Mouse (Mus musculus) kidney, postnatal 14 days (tissue): ENCODE measurements around the gene Akap2.

ENCODE experiments used
- DNase-seq: peaks from one replicate; pipeline ENCODE4 v3.0.0; 2022; ENCODE audit warnings: mixed read lengths

Gene Akap2

DNA sequence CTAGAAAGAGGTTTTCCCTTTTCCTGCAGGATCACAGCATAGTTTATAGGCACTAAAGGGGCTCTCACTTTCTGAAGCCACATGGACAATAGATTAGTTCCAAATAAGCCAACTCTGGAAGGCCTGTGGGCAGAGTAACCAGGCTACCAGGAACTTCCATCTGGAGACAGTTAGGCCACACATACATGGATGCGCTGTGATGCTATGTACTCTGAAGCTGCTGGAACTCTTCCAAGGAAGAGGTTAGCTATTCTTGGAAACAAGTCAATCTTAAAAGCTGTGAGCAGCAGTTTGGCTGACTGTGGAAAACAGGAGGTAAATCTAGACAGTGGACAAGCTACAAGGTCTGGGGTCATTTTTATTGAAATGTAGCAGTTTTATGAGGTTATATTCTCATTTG, 46.9 kb downstream of the Akap2 start:
- DNase-seq, result peak; percentile 80

DNA sequence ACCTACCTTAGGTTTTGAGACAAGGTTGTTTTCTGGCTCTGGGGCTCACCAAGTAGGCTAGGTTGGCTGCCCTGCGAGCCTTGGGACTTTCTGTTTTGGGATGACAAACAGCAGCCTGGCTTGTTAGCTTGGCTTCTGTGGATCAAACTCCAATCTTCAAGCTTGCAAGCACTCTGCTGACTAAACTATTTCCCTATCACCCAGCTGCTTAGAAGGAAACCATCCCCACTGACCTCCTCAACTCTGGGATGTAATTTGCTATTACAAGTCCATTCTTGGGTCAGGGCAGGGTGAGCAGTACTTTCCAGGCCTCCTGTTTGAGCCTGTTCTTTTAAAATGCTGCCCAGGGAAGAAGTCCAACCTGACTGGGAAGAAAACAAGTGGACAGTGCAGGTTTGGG, 47.5 kb downstream of the Akap2 start:
- DNase-seq, result peak; percentile 77

- DNase-seq, result no peak
Observed at GRCm38 (mm10) chr4:57765806-57766205, 48.3 kb downstream of the Akap2 start.

DNA sequence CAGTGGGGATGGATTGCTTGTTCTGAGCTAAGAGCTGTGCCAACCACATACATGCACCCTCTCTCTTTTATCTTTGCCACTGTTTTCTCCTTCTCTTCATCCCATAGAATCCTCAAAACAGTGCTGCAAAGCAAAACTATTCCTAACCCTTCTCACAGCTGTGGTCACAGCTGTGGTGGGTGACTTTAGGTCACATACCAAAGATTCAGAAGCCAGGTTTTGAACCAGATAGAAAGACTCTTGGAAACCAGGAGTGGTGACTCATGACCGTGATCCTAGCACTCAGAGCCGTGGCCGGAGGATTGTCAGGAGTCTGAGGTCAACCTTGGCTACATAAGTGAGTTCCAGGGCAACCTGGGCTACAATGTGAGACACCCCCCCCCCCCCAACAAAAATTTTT, 51.5 kb downstream of the Akap2 start:
- no peak for DNase-seq

GRCm38 (mm10) chr4:57770185-57770823, 52.8 kb downstream of the Akap2 start:
- DNase-seq, result no peak

GRCm38 (mm10) chr4:57771558-57772219, 54.2 kb downstream of the Akap2 start:
- no peak for DNase-seq

DNA sequence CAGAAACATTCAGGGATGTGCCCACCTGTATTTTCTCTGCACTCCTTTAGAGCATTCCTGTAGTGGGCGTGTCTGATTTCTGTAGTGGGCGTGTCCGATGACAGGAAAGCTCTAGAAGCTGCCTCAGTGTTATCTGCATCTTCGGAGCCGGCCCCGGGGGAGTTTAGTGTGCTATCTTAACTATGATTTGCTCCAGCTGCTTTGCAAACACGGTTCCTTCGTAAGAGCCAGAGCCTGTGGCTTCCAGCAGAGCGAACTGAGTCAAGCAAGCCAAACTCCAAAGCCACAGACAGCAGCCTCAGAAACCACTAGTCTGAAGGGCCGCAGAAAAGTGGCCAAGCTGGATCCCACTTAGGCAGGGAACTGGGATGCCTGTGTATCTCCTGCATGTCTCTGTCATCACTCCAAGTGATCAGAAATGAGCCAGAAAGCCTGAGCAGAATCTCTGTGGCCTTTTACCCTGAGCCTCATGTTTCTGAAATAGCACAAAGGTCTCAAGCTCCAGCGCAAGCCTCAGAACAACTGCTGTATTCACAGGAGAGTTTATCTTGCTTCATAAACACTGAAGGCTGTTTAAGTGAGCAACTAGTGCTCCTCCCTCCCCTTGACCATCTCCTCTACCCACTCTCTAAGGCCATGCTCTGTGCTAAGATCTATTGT, 55.5 kb downstream of the Akap2 start:
- peak; percentile 60 for DNase-seq

DNA sequence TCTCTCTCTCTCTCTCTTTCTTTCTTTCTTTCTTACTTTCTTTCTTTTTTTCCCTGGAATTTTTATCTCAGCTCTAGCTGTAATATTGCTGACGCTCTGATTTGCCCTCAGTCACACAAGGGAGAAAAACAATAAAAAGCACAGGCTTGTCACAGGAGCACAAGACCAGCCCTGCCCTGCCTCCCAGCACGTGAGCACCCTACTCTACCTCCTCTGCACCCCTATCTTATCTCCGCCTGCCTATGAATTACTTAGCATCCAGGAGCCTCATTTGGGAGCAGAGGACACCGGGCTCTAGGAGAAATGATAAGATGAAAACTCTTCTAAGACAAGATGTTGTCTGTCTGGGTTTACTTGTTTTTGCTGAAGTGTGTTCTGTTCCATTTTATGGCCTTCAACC, 57.1 kb downstream of the Akap2 start:
- DNase-seq, result no peak

- DNase-seq, result no peak
Observed at GRCm38 (mm10) chr4:57775582-57775981, 58.1 kb downstream of the Akap2 start.

GRCm38 (mm10) chr4:57780403-57780802, 62.9 kb downstream of the Akap2 start:
- DNase-seq, result no peak

DNA sequence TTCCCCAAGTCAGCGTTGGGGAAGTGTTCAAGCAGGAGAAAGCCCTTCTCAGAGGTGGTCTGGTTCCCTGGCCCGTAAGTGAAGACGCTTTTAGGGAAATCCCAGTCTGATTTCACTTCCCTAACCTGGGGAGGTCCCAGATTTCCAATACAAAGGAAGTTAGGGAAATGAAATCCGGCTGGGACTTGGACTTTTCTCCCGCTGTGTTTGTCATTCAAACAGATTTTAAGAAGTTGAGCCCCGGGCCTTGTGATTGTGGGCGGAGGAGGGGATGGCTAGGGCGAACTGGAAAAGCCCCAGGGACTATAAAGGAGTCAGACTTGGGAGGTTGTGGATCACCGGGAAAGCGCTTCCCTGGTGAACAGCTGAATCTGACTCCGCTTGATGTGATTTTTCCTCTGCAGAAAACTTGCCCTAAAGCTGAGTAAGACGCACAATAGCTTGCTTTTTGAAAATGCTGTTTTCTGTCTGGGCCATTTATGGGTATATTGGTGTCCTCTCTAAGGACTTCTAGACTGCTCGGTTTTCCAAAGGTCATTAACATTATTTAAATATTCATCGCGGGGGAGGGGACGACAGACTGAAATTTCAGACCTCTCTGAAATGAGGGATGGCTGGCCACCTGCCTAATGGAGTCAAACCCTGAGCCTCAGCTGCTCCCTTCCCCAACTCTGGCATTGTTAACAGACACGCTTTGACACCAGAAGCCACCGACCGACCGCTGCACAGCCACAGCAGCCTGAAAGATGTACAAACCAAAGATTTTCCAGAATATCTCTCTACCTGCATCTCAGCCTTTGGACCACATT, 63.6 kb downstream of the Akap2 start:
- DNase-seq, result no peak

DNA sequence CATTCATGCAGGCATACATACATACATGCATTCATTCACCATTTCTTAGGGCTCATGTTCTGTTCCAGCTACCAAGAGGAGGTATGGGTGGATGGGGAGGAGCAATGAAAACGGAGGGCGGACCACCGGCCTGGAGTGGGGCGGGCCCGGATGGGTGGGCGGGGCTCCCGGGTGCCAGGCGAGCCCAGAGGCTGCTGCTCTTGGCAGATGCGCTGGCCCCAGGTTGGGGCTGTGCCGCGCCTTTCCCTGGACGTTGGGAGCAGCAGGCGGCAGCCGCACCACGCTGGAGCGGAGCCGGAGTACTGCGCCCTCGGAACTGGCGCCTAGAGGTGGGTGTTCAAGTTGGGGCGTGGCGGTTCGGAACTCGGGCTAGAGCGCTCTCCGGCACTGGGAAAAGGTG, 64.5 kb downstream of the Akap2 start:
- peak; percentile 89 for DNase-seq

GRCm38 (mm10) chr4:57782549-57783390, 65.3 kb downstream of the Akap2 start:
- peak; percentile 33 for DNase-seq

- DNase-seq, result no peak
Observed at GRCm38 (mm10) chr4:57783391-57783770, 65.9 kb downstream of the Akap2 start.

DNA sequence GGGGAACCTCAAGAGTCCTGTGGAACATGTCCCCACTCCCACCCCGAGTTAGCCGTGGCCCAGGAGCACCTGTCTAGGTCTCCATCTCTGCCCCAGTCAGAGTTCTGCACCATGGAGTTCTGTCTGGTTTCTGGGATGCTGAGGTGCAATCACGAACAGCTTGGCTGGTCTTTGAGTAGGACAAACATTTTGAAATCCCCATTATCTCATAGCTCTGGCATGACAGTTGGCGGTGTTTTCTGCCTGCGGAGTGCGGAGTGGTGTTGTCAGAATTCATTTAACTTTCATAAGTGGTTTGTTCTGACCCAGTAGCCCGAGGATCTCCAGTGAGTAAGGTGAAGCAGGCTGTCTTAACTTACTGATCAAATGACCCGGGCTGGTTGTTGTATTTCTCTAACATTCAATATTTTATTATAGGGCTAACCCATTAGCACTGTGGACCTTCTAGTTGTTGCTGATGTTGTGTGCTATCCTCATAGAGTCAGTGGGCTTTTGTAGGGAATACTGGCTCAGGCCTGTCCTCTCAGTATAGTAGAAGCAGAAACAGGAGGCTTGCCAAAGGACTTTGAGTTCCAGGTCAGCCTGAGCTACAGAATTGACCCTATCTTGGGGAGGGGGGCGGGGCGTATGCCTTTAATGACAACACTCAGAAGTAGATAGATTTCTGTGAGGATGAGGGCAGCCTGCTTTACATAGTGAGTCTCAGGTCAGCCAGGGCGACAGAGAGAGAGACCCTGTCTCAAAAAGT, 66.6 kb downstream of the Akap2 start:
- peak; percentile 52 for DNase-seq

DNA sequence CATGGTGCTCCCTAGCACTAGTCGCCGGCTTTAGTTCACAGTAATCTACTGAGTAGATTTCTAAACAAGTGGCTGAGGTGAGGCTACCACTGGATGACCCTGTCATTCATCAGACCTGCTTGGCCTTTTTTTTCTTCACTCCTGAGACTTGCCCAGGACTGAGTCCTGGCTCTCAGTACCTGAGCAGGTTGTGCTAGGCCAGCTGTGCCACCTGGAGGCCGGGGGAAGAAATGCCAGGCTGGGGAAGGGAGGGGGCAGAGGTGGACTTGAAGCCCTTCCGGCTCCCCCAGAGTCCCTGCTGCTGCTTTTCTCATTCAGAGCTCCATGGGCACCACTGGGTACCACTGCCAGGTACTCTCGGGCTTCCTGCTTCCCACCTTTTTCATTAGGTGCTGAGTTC, 71.3 kb downstream of the Akap2 start:
- peak; percentile 29 for DNase-seq

- DNase-seq, result no peak
Observed at GRCm38 (mm10) chr4:57789118-57789517, 71.7 kb downstream of the Akap2 start.

DNA sequence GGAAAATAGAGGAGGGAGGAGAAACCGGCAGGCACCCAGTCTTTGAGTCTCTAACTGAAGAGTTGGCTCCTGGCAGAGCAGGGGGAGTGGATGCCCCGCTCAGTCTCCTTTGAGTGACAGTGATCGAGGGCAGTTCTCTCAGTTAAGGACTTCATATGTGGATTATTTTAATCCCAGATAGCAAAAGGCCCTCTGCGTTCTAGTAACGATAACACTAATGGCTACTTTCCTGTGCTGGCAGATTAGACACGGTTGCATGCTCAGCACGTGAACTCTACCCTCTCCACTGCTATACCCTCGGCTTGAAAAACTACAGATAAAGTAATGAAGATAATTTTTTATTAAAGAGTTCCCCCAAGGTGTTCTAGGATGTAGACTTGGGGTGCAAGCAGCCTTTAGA, 76.5 kb downstream of the Akap2 start:
- DNase-seq, result no peak

- no peak for DNase-seq
Observed at GRCm38 (mm10) chr4:57794547-57794946, 77.1 kb downstream of the Akap2 start.

DNA sequence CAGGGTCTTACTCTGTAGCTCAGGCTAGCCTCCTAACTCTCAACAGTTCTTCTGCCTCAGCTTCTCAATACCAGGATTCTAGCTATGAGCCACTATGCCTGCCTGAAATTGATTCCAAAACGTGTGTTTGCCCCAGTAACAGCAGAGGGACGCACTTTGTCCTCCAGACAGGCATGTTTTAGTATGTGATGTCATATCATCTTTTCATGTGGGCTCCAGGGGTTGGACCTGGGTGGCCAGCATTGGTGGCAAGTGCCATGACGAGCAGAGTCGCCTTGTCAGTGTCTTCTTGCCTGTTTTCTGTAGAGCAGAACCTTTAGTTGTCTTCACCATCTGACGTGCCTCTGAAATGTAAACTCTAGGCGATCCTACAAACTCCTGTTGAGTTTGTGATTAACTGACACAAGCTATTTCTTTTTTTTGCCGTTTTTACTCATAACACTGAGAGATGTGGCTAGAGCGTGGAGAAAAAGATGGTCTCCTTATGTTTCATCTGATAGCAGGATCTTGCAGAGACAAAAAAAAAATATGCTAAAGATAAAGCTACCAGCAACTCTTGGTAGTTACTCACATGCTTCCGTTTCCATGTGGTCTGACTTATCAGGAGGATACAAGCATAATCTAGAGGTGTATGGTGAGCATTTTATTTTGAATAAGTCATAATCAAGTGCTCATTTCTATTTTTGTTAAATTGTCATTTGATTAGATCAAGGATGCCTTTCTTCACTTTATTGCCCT, 80.3 kb downstream of the Akap2 start:
- DNase-seq, result no peak
